Mouse (Mus musculus): Measurements from ENCODE around the gene Ahcyl2. TPM values are rescaled to one million over a fixed set of nuclear protein-coding genes. Genes with fewer than 3 reads are reported as not detected.

Gene Ahcyl2
- polyA plus RNA-seq, 1 experiment from 2014 or later = 17.1 TPM

GRCm38 (mm10) chr6:29827291-29828242 is 59.8 kb downstream of the Ahcyl2 start:
- no peak overlapping the region for H3K4me2 ChIP-seq (replicated peaks; ENCODE audit: low read depth, low read length)
- no peak overlapping the region for H3K27ac ChIP-seq (ENCODE audit: low read length)
- no peak overlapping the region for H3K4me3 ChIP-seq (ENCODE audit: low read depth, low read length)
- H3K36me3 ChIP-seq (ENCODE audit: insufficient read depth, low read length) = no peaks in the 10 kb centered on the region
- no peaks in the 10 kb centered on the region for H3K4me1 ChIP-seq (ENCODE audit: insufficient read depth, low read depth, low read length)
- H3K9ac ChIP-seq (replicated peaks; ENCODE audit: low read depth) = no peak overlapping the region
- no peaks in the 10 kb centered on the region for H3K27me3 ChIP-seq (replicated peaks; ENCODE audit: insufficient read depth, low read length)
- H3K9me3 ChIP-seq (ENCODE audit: low read length) = no peaks in the 10 kb centered on the region
- WGBS = 65% methylated on average over 5 of the region's 5 CpGs
- DNase-seq (ENCODE audit: low spot score) (peak; percentile 69), ATAC-seq (peak; percentile 48)
- no peak for TF ChIP-seq CTCF (IDR thresholded peaks at IDR 0.05)
- TF ChIP-seq EP300 (IDR thresholded peaks at IDR 0.05) = no peak

DNA sequence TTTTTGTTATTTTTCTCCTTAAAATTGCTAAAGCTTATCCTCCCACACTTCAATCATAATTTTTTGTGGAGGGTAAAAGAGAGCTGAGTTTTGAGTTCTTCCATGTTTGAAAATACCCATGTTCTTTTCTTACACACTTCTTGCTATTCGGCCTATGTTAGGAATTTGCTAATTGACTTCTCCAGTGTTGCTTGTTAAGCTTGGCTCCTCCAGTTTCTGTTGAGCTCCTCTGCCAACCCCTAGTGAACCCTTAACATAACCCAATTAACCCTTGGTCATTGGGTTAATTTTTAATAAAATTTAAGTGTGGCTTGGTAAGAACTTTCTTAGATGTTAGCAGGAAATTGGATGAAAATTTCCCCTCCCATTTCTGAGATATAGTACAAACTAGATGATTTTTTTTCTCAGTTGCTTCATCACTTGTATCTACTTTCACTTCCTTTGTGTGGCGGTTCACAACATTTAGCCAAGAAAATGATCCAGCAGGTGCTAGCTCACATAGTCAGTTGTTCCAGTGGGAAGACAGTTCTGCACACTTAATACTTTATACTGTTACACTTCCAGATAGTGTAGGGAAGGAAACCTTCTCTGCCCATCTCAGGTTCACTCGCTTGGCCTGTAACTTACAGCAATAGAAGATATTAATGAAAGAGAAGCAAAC is 60.9 kb downstream of the Ahcyl2 start:
- 61% methylated on average over 3 of the region's 3 CpGs for WGBS
- no peaks in the 10 kb centered on the region for H3K4me1 ChIP-seq (ENCODE audit: insufficient read depth, low read depth, low read length)
- no peak overlapping the region for H3K4me3 ChIP-seq (ENCODE audit: low read depth, low read length)
- no peaks in the 10 kb centered on the region for H3K36me3 ChIP-seq (ENCODE audit: insufficient read depth, low read length)
- no peak overlapping the region for H3K27ac ChIP-seq (ENCODE audit: low read length)
- ATAC-seq (no peak; the same call in 1 of the 2 replicates), DNase-seq (ENCODE audit: low spot score) (peak; percentile 32)
- TF ChIP-seq EP300 (IDR thresholded peaks at IDR 0.05) = no peak; the same call in 1 of the 2 replicates
- TF ChIP-seq CTCF (IDR thresholded peaks at IDR 0.05) = no peak
- no peak overlapping the region for H3K9ac ChIP-seq (replicated peaks; ENCODE audit: low read depth)
- no peak overlapping the region for H3K4me2 ChIP-seq (replicated peaks; ENCODE audit: low read depth, low read length)
- H3K9me3 ChIP-seq (ENCODE audit: low read length) = no peaks in the 10 kb centered on the region
- H3K27me3 ChIP-seq (replicated peaks; ENCODE audit: insufficient read depth, low read length) = no peaks in the 10 kb centered on the region

DNA sequence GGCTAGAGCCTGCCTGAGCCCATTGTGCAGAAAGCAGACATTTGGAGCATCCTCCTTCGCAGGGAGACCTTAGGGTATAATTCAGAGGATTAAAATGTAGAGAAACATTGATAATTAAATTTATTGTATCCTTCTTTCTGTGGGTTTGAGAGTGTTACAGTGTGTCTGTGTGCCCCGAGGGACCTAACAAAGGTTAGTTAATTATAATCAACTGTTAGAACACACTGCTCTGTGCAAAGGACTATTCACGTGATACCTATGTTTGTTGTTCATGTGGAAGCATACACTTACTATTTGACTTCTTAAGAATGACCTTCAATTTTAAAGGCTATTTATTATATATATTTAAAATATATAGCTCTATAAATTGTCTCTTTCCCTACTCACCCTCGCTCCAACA is 64.5 kb downstream of the Ahcyl2 start:
- Histone ChIP-seq H3K27me3 (replicated peaks; ENCODE audit: insufficient read depth, low read length) (no peaks in the 10 kb centered on the region), H3K9me3 (ENCODE audit: low read length) (no peaks in the 10 kb centered on the region), H3K36me3 (ENCODE audit: insufficient read depth, low read length) (no peaks in the 10 kb centered on the region), H3K4me1 (ENCODE audit: insufficient read depth, low read depth, low read length) (no peaks in the 10 kb centered on the region), H3K9ac (replicated peaks; ENCODE audit: low read depth) (no peak overlapping the region), H3K4me3 (ENCODE audit: low read depth, low read length) (no peak overlapping the region), H3K4me2 (replicated peaks; ENCODE audit: low read depth, low read length) (no peak overlapping the region), H3K27ac (ENCODE audit: low read length) (no peak overlapping the region)
- 85% methylated on average over 4 of the region's 4 CpGs for WGBS
- DNase-seq (ENCODE audit: low spot score) (no peak), ATAC-seq (no peak)
- TF ChIP-seq EP300 (IDR thresholded peaks at IDR 0.05) (no peak), CTCF (IDR thresholded peaks at IDR 0.05) (no peak)

DNA sequence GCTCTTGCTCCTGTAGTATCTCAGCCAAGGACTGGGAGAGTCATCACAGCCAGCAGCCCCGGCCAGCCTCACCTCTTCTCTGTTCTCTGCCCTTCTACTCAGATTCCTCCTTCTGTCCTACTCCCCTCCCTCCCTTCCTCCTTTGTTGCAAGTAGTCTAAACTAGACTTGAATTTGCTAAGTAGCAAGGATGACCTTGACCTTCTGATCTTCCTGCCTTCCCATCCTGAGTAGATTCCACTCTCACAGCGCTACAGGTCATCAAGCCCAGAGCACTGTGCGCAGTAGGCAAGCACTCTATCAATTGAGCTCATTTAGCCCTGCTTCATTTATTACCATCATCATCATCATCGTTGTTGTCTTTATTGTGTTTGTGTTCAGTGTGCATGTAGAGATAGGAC is 65.3 kb downstream of the Ahcyl2 start:
- Histone ChIP-seq H3K9me3 (ENCODE audit: low read length) (no peaks in the 10 kb centered on the region), H3K36me3 (ENCODE audit: insufficient read depth, low read length) (no peaks in the 10 kb centered on the region), H3K4me1 (ENCODE audit: insufficient read depth, low read depth, low read length) (no peaks in the 10 kb centered on the region), H3K27me3 (replicated peaks; ENCODE audit: insufficient read depth, low read length) (no peaks in the 10 kb centered on the region), H3K27ac (ENCODE audit: low read length) (no peak overlapping the region), H3K4me3 (ENCODE audit: low read depth, low read length) (no peak overlapping the region), H3K9ac (replicated peaks; ENCODE audit: low read depth) (no peak overlapping the region), H3K4me2 (replicated peaks; ENCODE audit: low read depth, low read length) (no peak overlapping the region)
- DNase-seq (ENCODE audit: low spot score) = no peak
- TF ChIP-seq EP300 (IDR thresholded peaks at IDR 0.05) (no peak), CTCF (IDR thresholded peaks at IDR 0.05) (no peak)
- no peak for ATAC-seq
- 77% methylated on average over 4 of the region's 4 CpGs for WGBS

DNA sequence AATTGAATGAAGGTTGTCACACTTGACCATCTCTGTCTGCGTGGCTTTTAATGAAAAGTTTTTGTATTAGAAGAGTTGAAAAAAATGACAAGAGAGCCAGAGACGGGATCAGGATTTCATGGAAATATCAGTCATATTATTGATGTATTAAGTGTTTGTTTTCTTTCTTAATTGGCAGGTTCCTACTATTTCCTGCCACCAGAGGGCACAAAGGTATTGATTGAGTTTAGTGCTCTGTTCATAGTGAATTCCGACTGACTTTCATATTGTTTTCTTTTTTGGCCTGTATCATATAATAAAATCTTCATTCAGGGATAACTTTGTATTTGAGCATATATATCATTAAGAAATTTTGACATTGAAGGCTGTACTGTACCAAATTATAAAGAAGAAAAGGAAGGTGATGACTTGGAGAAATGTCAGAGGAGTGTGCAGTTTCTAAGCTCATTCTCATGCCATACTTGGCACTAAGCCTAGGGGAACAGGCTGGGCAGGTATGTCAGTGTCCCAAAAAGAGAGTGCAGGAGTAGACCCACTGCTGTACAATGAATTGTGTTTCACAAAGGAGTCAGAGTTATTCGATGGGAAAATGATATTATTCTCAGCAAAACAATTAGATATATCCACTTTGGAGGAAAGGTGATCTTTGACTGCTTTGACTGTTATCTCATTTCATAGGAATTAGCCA is 65.9 kb downstream of the Ahcyl2 start:
- no peak for ATAC-seq
- 56% methylated on average over 4 of the region's 4 CpGs for WGBS
- H3K9me3 ChIP-seq (ENCODE audit: low read length) = no peaks in the 10 kb centered on the region
- no peak overlapping the region for H3K9ac ChIP-seq (replicated peaks; ENCODE audit: low read depth)
- peak; percentile 14 for DNase-seq (ENCODE audit: low spot score)
- H3K27me3 ChIP-seq (replicated peaks; ENCODE audit: insufficient read depth, low read length) = no peaks in the 10 kb centered on the region
- no peak overlapping the region for H3K4me3 ChIP-seq (ENCODE audit: low read depth, low read length)
- H3K36me3 ChIP-seq (ENCODE audit: insufficient read depth, low read length) = no peaks in the 10 kb centered on the region
- no peaks in the 10 kb centered on the region for H3K4me1 ChIP-seq (ENCODE audit: insufficient read depth, low read depth, low read length)
- no peak overlapping the region for H3K27ac ChIP-seq (ENCODE audit: low read length)
- no peak overlapping the region for H3K4me2 ChIP-seq (replicated peaks; ENCODE audit: low read depth, low read length)
- peak; percentile 61 for TF ChIP-seq CTCF (IDR thresholded peaks at IDR 0.05)
- no peak for TF ChIP-seq EP300 (IDR thresholded peaks at IDR 0.05)

Measured in lung, postnatal 0 days (tissue).